Mouse (Mus musculus): ENCODE data around the gene Cdk20. TPM values are rescaled to one million over a fixed set of nuclear protein-coding genes. Genes with fewer than 3 reads are reported as not detected.

The Cdk20 gene
- total RNA-seq, 1 experiment: 6.0 TPM

DNA sequence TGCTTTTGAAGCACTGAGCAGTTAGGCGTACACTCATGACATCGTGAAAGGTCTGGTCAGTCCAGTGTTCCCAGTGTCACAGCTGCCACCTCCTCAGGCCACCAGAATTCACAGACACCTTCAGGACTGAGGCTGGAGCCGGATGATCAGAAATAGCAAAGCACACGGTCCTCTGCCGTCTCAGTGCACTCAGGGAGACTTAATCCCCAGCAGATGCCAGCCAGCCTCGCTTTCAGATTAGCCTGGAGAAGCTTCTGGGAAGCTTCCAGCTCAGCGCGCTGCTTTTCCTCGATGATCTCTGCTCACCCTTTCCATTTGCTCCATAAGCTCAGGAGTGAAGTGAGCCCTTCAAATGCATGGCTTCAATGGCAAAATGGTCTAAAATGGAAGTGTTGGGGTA is 33.1 kb downstream of the Cdk20 start:
- TF ChIP-seq MAFK (IDR thresholded peaks at IDR 0.05; ENCODE audit: insufficient read depth, low read depth, low read length) (no peak), ZC3H11A (IDR thresholded peaks at IDR 0.05; ENCODE audit: borderline replicate concordance, low read depth, low read length) (no peak), HCFC1 (IDR thresholded peaks at IDR 0.05; ENCODE audit: borderline replicate concordance, insufficient read depth, low read length) (no peak), CHD2 (IDR thresholded peaks at IDR 0.05; ENCODE audit: low read depth, low read length) (no peak), ZNF384 (IDR thresholded peaks at IDR 0.05; ENCODE audit: low read depth, low read length) (no peak)
- H3K9me3 ChIP-seq (ENCODE audit: control insufficient read depth, insufficient read depth, low read depth, low read length): no peaks in the 10 kb centered on the region
- in situ Hi-C loops (cut with MboI; ENCODE audit: low sequenced_read_pairs in 2 of 2, unreplicated experiment in 2 of 2): no loop called here
- H3K27ac ChIP-seq (ENCODE audit: insufficient read depth, low read depth, low read length, poor library complexity, severe bottlenecking): no peak overlapping the region
- H3K4me3 ChIP-seq (ENCODE audit: insufficient read depth in 1 of 2, low read depth in 1 of 2, low read length in 2 of 2, poor library complexity in 1 of 2, severe bottlenecking in 1 of 2): no peak overlapping the region
- no peak overlapping the region for H3K9ac ChIP-seq (ENCODE audit: insufficient read depth, low read depth, low read length, poor library complexity, severe bottlenecking)
- H3K4me1 ChIP-seq (ENCODE audit: control insufficient read depth in 2 of 2, insufficient read depth in 2 of 2, low read length in 2 of 2, poor library complexity in 1 of 2): peaks cover 0 to 3% of the 10 kb centered on the region in 2 experiments; a peak in 1 of 4 replicates
- H3K36me3 ChIP-seq (ENCODE audit: control insufficient read depth, insufficient read depth, low read length, poor library complexity, severe bottlenecking): no peaks in the 10 kb centered on the region
- no peak for DNase-seq (ENCODE audit: low read depth, low spot score)

GRCm38 (mm10) chr13:64467886-64468285 is 35.8 kb downstream of the Cdk20 start:
- in situ Hi-C loops (cut with MboI; ENCODE audit: low sequenced_read_pairs in 2 of 2, unreplicated experiment in 2 of 2): no loop called here
- Histone ChIP-seq H3K36me3 (ENCODE audit: control insufficient read depth, insufficient read depth, low read length, poor library complexity, severe bottlenecking) (no peaks in the 10 kb centered on the region), H3K4me1 (ENCODE audit: control insufficient read depth in 2 of 2, insufficient read depth in 2 of 2, low read length in 2 of 2, poor library complexity in 1 of 2) (peaks cover 0 to 1% of the 10 kb centered on the region in 2 experiments; a peak in 1 of 4 replicates), H3K9me3 (ENCODE audit: control insufficient read depth, insufficient read depth, low read depth, low read length) (no peaks in the 10 kb centered on the region), H3K9ac (ENCODE audit: insufficient read depth, low read depth, low read length, poor library complexity, severe bottlenecking) (no peak overlapping the region), H3K27ac (ENCODE audit: insufficient read depth, low read depth, low read length, poor library complexity, severe bottlenecking) (no peak overlapping the region), H3K4me3 (ENCODE audit: insufficient read depth in 1 of 2, low read depth in 1 of 2, low read length in 2 of 2, poor library complexity in 1 of 2, severe bottlenecking in 1 of 2) (no peak overlapping the region)
- DNase-seq (ENCODE audit: low read depth, low spot score): no peak
- no peak for TF ChIP-seq HCFC1 (IDR thresholded peaks at IDR 0.05; ENCODE audit: borderline replicate concordance, insufficient read depth, low read length)
- TF ChIP-seq ZC3H11A (IDR thresholded peaks at IDR 0.05; ENCODE audit: borderline replicate concordance, low read depth, low read length): no peak
- TF ChIP-seq ZNF384 (IDR thresholded peaks at IDR 0.05; ENCODE audit: low read depth, low read length): no peak
- no peak for TF ChIP-seq MAFK (IDR thresholded peaks at IDR 0.05; ENCODE audit: insufficient read depth, low read depth, low read length)
- no peak for TF ChIP-seq CHD2 (IDR thresholded peaks at IDR 0.05; ENCODE audit: low read depth, low read length)

- TF ChIP-seq ZC3H11A (IDR thresholded peaks at IDR 0.05; ENCODE audit: borderline replicate concordance, low read depth, low read length): no peak
- no peak for TF ChIP-seq MAFK (IDR thresholded peaks at IDR 0.05; ENCODE audit: insufficient read depth, low read depth, low read length)
- TF ChIP-seq HCFC1 (IDR thresholded peaks at IDR 0.05; ENCODE audit: borderline replicate concordance, insufficient read depth, low read length): no peak
- TF ChIP-seq CHD2 (IDR thresholded peaks at IDR 0.05; ENCODE audit: low read depth, low read length): no peak
- no peak for TF ChIP-seq ZNF384 (IDR thresholded peaks at IDR 0.05; ENCODE audit: low read depth, low read length)
- no peaks in the 10 kb centered on the region for H3K36me3 ChIP-seq (ENCODE audit: control insufficient read depth, insufficient read depth, low read length, poor library complexity, severe bottlenecking)
- no peak overlapping the region for H3K4me3 ChIP-seq (ENCODE audit: insufficient read depth in 1 of 2, low read depth in 1 of 2, low read length in 2 of 2, poor library complexity in 1 of 2, severe bottlenecking in 1 of 2)
- no peak overlapping the region for H3K9ac ChIP-seq (ENCODE audit: insufficient read depth, low read depth, low read length, poor library complexity, severe bottlenecking)
- DNase-seq (ENCODE audit: low read depth, low spot score): no peak
- H3K4me1 ChIP-seq (ENCODE audit: control insufficient read depth in 2 of 2, insufficient read depth in 2 of 2, low read length in 2 of 2, poor library complexity in 1 of 2): peaks cover 2 to 4% of the 10 kb centered on the region in 2 experiments; a peak in 1 of 4 replicates
- in situ Hi-C loops (cut with MboI; ENCODE audit: low sequenced_read_pairs in 2 of 2, unreplicated experiment in 2 of 2): no loop called here
- H3K9me3 ChIP-seq (ENCODE audit: control insufficient read depth, insufficient read depth, low read depth, low read length): no peaks in the 10 kb centered on the region
- H3K27ac ChIP-seq (ENCODE audit: insufficient read depth, low read depth, low read length, poor library complexity, severe bottlenecking): no peak overlapping the region
These were observed 45.9 kb downstream of the Cdk20 start for GRCm38 (mm10) chr13:64477968-64478367.

GRCm38 (mm10) chr13:64479960-64480359 is 47.8 kb downstream of the Cdk20 start:
- no peak overlapping the region for H3K4me3 ChIP-seq (ENCODE audit: insufficient read depth in 1 of 2, low read depth in 1 of 2, low read length in 2 of 2, poor library complexity in 1 of 2, severe bottlenecking in 1 of 2)
- H3K9me3 ChIP-seq (ENCODE audit: control insufficient read depth, insufficient read depth, low read depth, low read length): no peaks in the 10 kb centered on the region
- H3K27ac ChIP-seq (ENCODE audit: insufficient read depth, low read depth, low read length, poor library complexity, severe bottlenecking): no peak overlapping the region
- H3K4me1 ChIP-seq (ENCODE audit: control insufficient read depth in 2 of 2, insufficient read depth in 2 of 2, low read length in 2 of 2, poor library complexity in 1 of 2): 0 out of 4 replicates have a peak, but pooled peaks cover 0 to 2% of the 10 kb centered on the region in 2 experiments
- no peak overlapping the region for H3K9ac ChIP-seq (ENCODE audit: insufficient read depth, low read depth, low read length, poor library complexity, severe bottlenecking)
- in situ Hi-C loops (cut with MboI; ENCODE audit: low sequenced_read_pairs in 2 of 2, unreplicated experiment in 2 of 2): no loop called here
- no peak for DNase-seq (ENCODE audit: low read depth, low spot score)
- no peaks in the 10 kb centered on the region for H3K36me3 ChIP-seq (ENCODE audit: control insufficient read depth, insufficient read depth, low read length, poor library complexity, severe bottlenecking)
- TF ChIP-seq CHD2 (IDR thresholded peaks at IDR 0.05; ENCODE audit: low read depth, low read length) (no peak), ZNF384 (IDR thresholded peaks at IDR 0.05; ENCODE audit: low read depth, low read length) (no peak), ZC3H11A (IDR thresholded peaks at IDR 0.05; ENCODE audit: borderline replicate concordance, low read depth, low read length) (no peak), HCFC1 (IDR thresholded peaks at IDR 0.05; ENCODE audit: borderline replicate concordance, insufficient read depth, low read length) (no peak), MAFK (IDR thresholded peaks at IDR 0.05; ENCODE audit: insufficient read depth, low read depth, low read length) (no peak)

- no peak for TF ChIP-seq CHD2 (IDR thresholded peaks at IDR 0.05; ENCODE audit: low read depth, low read length)
- Histone ChIP-seq H3K36me3 (ENCODE audit: control insufficient read depth, insufficient read depth, low read length, poor library complexity, severe bottlenecking) (no peaks in the 10 kb centered on the region), H3K9ac (ENCODE audit: insufficient read depth, low read depth, low read length, poor library complexity, severe bottlenecking) (no peak overlapping the region), H3K4me3 (ENCODE audit: insufficient read depth in 1 of 2, low read depth in 1 of 2, low read length in 2 of 2, poor library complexity in 1 of 2, severe bottlenecking in 1 of 2) (no peak overlapping the region), H3K4me1 (ENCODE audit: control insufficient read depth in 2 of 2, insufficient read depth in 2 of 2, low read length in 2 of 2, poor library complexity in 1 of 2) (no peaks in the 10 kb centered on the region), H3K9me3 (ENCODE audit: control insufficient read depth, insufficient read depth, low read depth, low read length) (no peaks in the 10 kb centered on the region), H3K27ac (ENCODE audit: insufficient read depth, low read depth, low read length, poor library complexity, severe bottlenecking) (no peak overlapping the region)
- no peak for DNase-seq (ENCODE audit: low read depth, low spot score)
- in situ Hi-C loops (cut with MboI; ENCODE audit: low sequenced_read_pairs in 2 of 2, unreplicated experiment in 2 of 2): no loop called here
These were observed 57.8 kb downstream of the Cdk20 start for GRCm38 (mm10) chr13:64489886-64490285.

Other genes starting within 250 kb of the Cdk20 start
- gene Cdc14b, start 157.0 kb upstream of the Cdk20 start, total RNA-seq (2012; rRNA removed): 12.3 and 12.8 TPM in 2 replicates
- gene Aaed1, start 119.6 kb upstream of the Cdk20 start, total RNA-seq (2012; rRNA removed): 7.1 and 10.7 TPM in 2 replicates
- 322 and 326 TPM in 2 replicates for gene Ctsl, start 61.4 kb upstream of the Cdk20 start, total RNA-seq (2012; rRNA removed)
- not detected in 2 replicates for gene Fam240b, start 65.5 kb downstream of the Cdk20 start, total RNA-seq (2012; rRNA removed)

Measured in ES-E14 (cell line).